Mouse (Mus musculus) embryonic fibroblast, embryonic 13.5 days (primary cell): Measurements from ENCODE around the gene Gm8773. TPM values are rescaled to one million over a fixed set of nuclear protein-coding genes. Genes with fewer than 3 reads are reported as not detected.
A peak's percentile ranks its signal among the peaks of the same experiment; 100 is the strongest.

Experiments used
- H3K27ac ChIP-seq: 2 replicates; pipeline ENCODE4 v1.5.1; 2012; ENCODE audit warnings: low read length, control low read depth, inconsistent platforms; ENCODE audit not compliant: insufficient read depth
- H3K4me1 ChIP-seq: 2 replicates; pipeline ENCODE4 v1.6.1; 2011; ENCODE audit warnings: low read length; ENCODE audit not compliant: control insufficient read depth, insufficient read depth
- H3K4me3 ChIP-seq: 2 replicates; pipeline ENCODE4 v1.5.1; 2011; ENCODE audit warnings: mild to moderate bottlenecking, control low read depth, low read length; ENCODE audit not compliant: insufficient read depth
- CTCF ChIP-seq: IDR thresholded peaks from 2 replicates; pipeline ENCODE4 v1.5.1; 2011; ENCODE audit warnings: mild to moderate bottlenecking, control low read depth, low read length, moderate library complexity, borderline replicate concordance; ENCODE audit not compliant: insufficient read depth
- POLR2A ChIP-seq: IDR thresholded peaks from 2 replicates; pipeline ENCODE4 v1.6.1; 2011; ENCODE audit warnings: low read depth, mild to moderate bottlenecking, control low read depth, low read length, moderate library complexity
- polyA plus RNA-seq: library from polyadenylated mRNA; stranded (reverse); fragments of >200 nt; gene quantifications from 2 replicates; pipeline ENCODE4 v1.2.4, GENCODE M21; 2011; ENCODE audit warnings: low read depth; ENCODE audit not compliant: missing spikeins, insufficient read length

The Gm8773 gene
- 1.8 and 2.6 TPM in 2 replicates for polyA plus RNA-seq

DNA sequence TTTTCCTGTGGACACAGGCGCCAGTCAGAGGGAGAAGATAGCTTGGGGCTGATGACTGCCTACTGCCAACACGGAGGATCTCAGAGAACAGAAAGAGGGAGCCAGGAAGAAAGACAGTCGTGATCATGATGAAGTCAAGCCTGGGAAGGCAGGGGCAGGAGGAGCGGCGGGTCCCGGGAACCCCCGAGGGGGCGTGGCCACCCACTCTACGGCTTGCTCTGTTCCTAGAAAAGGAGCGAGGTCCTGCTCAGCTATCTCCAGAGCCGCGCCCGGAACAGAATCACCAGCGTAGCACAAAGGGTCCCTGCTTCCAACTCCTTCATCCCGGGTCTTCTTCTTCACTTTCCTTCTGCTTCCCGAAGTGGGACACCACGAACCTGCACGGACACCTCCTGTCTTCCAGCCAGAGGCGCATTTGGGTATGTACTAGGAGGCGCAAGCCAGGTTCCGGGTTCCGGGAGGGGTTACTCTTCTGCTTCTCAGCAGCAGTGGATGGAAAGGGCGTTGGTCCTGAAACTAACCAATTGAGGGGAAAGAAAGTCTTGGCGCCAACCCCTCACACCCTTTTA, at the start of gene Gm8773:
Gene Gm8773, plus strand, starts transcription at position 51 of the 569 bp plus-strand sequence.
- Histone ChIP-seq H3K4me3 (peak within 1 kb of the TSS; percentile 84), H3K27ac (no peak within 1 kb of the TSS), H3K4me1 (no peaks in the 10 kb centered on the region)
- TF ChIP-seq CTCF, result no peak
- TF ChIP-seq POLR2A, result peak; percentile 48; the same call in 1 of the 2 replicates

- Histone ChIP-seq H3K27ac (no peak overlapping the region), H3K4me3 (no peak overlapping the region), H3K4me1 (no peaks in the 10 kb centered on the region)
- no peak for TF ChIP-seq CTCF
- TF ChIP-seq POLR2A, result no peak
These were observed 39.8 kb upstream of the Gm8773 start for GRCm38 (mm10) chr5:5533656-5534420.

DNA sequence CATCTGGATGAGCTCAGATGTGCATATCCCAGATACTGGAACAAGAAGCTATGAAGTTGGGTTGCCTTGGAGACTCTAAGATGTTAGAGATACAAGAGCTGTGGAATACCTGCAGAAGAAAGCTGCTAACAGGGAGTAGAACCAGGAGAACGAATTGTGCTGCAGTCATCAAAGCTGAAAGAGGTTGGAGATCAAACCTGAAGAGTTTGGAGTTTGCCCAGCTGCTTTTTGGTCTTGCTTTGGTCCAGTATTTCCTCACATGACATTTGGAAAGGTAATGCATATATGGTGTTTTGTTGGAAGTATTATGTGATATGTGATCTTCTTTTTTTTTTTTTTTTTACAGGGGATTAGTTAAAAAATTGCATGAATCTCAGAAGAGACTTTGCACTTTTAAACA, 37.5 kb upstream of the Gm8773 start:
- H3K27ac ChIP-seq, result no peak overlapping the region
- no peaks in the 10 kb centered on the region; the same call in 1 of the 2 replicates for H3K4me1 ChIP-seq
- TF ChIP-seq POLR2A (no peak), CTCF (no peak)
- H3K4me3 ChIP-seq, result no peak overlapping the region

- no peak overlapping the region for H3K27ac ChIP-seq
- TF ChIP-seq POLR2A (no peak), CTCF (no peak)
- H3K4me1 ChIP-seq, result no peaks in the 10 kb centered on the region; the same call in 1 of the 2 replicates
- H3K4me3 ChIP-seq, result no peak overlapping the region
These were observed 33.8 kb upstream of the Gm8773 start for GRCm38 (mm10) chr5:5539771-5540170.

- TF ChIP-seq CTCF (no peak), POLR2A (no peak)
- H3K4me1 ChIP-seq, result no peaks in the 10 kb centered on the region; the same call in 1 of the 2 replicates
- no peak overlapping the region for H3K27ac ChIP-seq
- H3K4me3 ChIP-seq, result no peak overlapping the region
These were observed 33.2 kb upstream of the Gm8773 start for GRCm38 (mm10) chr5:5540385-5540784.

DNA sequence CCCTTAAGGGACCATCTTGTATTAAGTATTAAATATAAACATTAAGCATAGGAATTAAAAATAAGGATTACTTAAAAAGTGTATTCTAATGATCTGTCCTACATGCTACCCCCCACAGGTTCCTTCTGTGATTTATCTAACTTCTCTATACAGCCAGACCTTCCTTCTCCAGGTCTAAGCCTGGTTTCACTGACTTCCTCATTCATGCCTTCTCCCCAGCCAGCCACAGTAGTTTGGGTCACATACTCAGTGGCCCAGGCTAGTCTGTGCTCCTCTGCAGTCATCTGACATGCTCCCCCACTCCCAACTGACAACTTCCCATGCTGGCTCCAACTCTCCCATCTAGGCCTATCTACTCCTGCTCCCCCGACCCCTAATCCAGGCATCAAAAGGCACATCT, 22.5 kb upstream of the Gm8773 start:
- Histone ChIP-seq H3K4me1 (no peaks in the 10 kb centered on the region), H3K27ac (no peak overlapping the region), H3K4me3 (no peak overlapping the region)
- TF ChIP-seq CTCF (no peak), POLR2A (no peak)

GRCm38 (mm10) chr5:5559079-5559740, 14.4 kb upstream of the Gm8773 start, which contains the start of gene Gtpbp10:
Gene Gtpbp10, minus strand, starts transcription at chr5:5559538.
- peaks cover 4% of the 10 kb centered on the region; the same call in 1 of the 2 replicates for H3K4me1 ChIP-seq
- no peak within 1 kb of the TSS for H3K27ac ChIP-seq
- TF ChIP-seq CTCF (no peak; the same call in 1 of the 2 replicates), POLR2A (peak; percentile 94)
- peak within 1 kb of the TSS; percentile 65 for H3K4me3 ChIP-seq

GRCm38 (mm10) chr5:5559798-5560197, 13.8 kb upstream of the Gm8773 start:
- H3K4me3 ChIP-seq, result peak overlapping the region; percentile 65
- no peak overlapping the region for H3K27ac ChIP-seq
- TF ChIP-seq CTCF (no peak), POLR2A (no peak)
- peaks cover 4% of the 10 kb centered on the region; the same call in 1 of the 2 replicates for H3K4me1 ChIP-seq

GRCm38 (mm10) chr5:5561041-5561706, 12.4 kb upstream of the Gm8773 start:
- Histone ChIP-seq H3K4me1 (peaks cover 4% of the 10 kb centered on the region; the same call in 1 of the 2 replicates), H3K4me3 (no peak overlapping the region), H3K27ac (no peak overlapping the region; the same call in 1 of the 2 replicates)

More at GRCm38 (mm10) chr5:5561041-5561706, 12.4 kb upstream of the Gm8773 start:
- no peak for TF ChIP-seq POLR2A
- TF ChIP-seq CTCF, result no peak
